Mouse (Mus musculus): ENCODE data around the gene Patl1.
"Not testable (repeated sequence)": the region's sequence is repeated elsewhere in the genome, so short reads cannot be mapped to it uniquely, and the experiment has no call there.

Gene Patl1

GRCm38 (mm10) chr19:11912037-11912532, at the start of gene Patl1:
TSS of gene Patl1 (plus strand) at chr19:11912399.
- peak; percentile 89 for DNase-seq (ENCODE audit: low read depth, low spot score)

- no peak for DNase-seq (ENCODE audit: low read depth, low spot score)
These were observed 44.4 kb upstream of the Patl1 start for GRCm38 (mm10) chr19:11867837-11868236.

- DNase-seq (ENCODE audit: low read depth, low spot score), result no peak
These were observed 37.2 kb upstream of the Patl1 start, which contains the start of gene Olfr1419 for GRCm38 (mm10) chr19:11875006-11875405. TSS of gene Olfr1419 (minus strand) at chr19:11875106.

- DNase-seq (ENCODE audit: low read depth, low spot score), result not testable (repeated sequence)
These were observed 33.8 kb upstream of the Patl1 start for GRCm38 (mm10) chr19:11878404-11878803.

GRCm38 (mm10) chr19:11886265-11886664, 25.9 kb upstream of the Patl1 start, which contains the start of gene Olfr1420:
TSS of gene Olfr1420 (plus strand) at chr19:11886565.
- DNase-seq (ENCODE audit: low read depth, low spot score), result no peak

- DNase-seq (ENCODE audit: low read depth, low spot score), result no peak
These were observed 1.2 kb upstream of the Patl1 start for GRCm38 (mm10) chr19:11911021-11911420.

GRCm38 (mm10) chr19:11911603-11912002, 596 bp upstream of the Patl1 start:
- DNase-seq (ENCODE audit: low read depth, low spot score), result no peak

GRCm38 (mm10) chr19:11912533-11913121, 428 bp downstream of the Patl1 start:
- DNase-seq (ENCODE audit: low read depth, low spot score), result peak; percentile 8

- DNase-seq (ENCODE audit: low read depth, low spot score), result no peak
These were observed 3.6 kb downstream of the Patl1 start for GRCm38 (mm10) chr19:11915804-11916203.

- no peak for DNase-seq (ENCODE audit: low read depth, low spot score)
These were observed 9.9 kb downstream of the Patl1 start for GRCm38 (mm10) chr19:11922068-11922467.

GRCm38 (mm10) chr19:11922515-11922914, 10.3 kb downstream of the Patl1 start:
- DNase-seq (ENCODE audit: low read depth, low spot score), result not testable (repeated sequence)

- DNase-seq (ENCODE audit: low read depth, low spot score), result no peak
These were observed 14.2 kb downstream of the Patl1 start for GRCm38 (mm10) chr19:11926380-11926779.

- DNase-seq (ENCODE audit: low read depth, low spot score), result no peak
These were observed 16.0 kb downstream of the Patl1 start for GRCm38 (mm10) chr19:11928025-11928748.

GRCm38 (mm10) chr19:11946460-11946859, 34.3 kb downstream of the Patl1 start:
- not testable (repeated sequence) for DNase-seq (ENCODE audit: low read depth, low spot score)

- no peak for DNase-seq (ENCODE audit: low read depth, low spot score)
These were observed 37.7 kb downstream of the Patl1 start for GRCm38 (mm10) chr19:11949878-11950277.

GRCm38 (mm10) chr19:11950747-11951146, 38.5 kb downstream of the Patl1 start:
- no peak for DNase-seq (ENCODE audit: low read depth, low spot score)

- no peak for DNase-seq (ENCODE audit: low read depth, low spot score)
These were observed 42.0 kb downstream of the Patl1 start for GRCm38 (mm10) chr19:11954206-11954605.

GRCm38 (mm10) chr19:11956636-11957035, 44.4 kb downstream of the Patl1 start:
- no peak for DNase-seq (ENCODE audit: low read depth, low spot score)

- DNase-seq (ENCODE audit: low read depth, low spot score), result no peak
These were observed 45.2 kb downstream of the Patl1 start for GRCm38 (mm10) chr19:11957396-11957795.

GRCm38 (mm10) chr19:11957846-11958245, 45.6 kb downstream of the Patl1 start:
- DNase-seq (ENCODE audit: low read depth, low spot score), result no peak

GRCm38 (mm10) chr19:11964266-11964665, 52.1 kb downstream of the Patl1 start:
- DNase-seq (ENCODE audit: low read depth, low spot score), result no peak

GRCm38 (mm10) chr19:11965023-11965942, 53.1 kb downstream of the Patl1 start, which contains the start of gene Osbp:
TSS of gene Osbp (plus strand) at chr19:11965941.
- peak; percentile 100 for DNase-seq (ENCODE audit: low read depth, low spot score)
